Mouse (Mus musculus) intestine, postnatal 0 days (tissue): ENCODE data around the gene Fam208a. TPM values are rescaled to one million over a fixed set of nuclear protein-coding genes. Genes with fewer than 3 reads are reported as not detected.

Source experiments
- ATAC-seq: fragments of 200-750 bp; cut with Nextera tagmentation; 2 replicates; pipeline ENCODE4 v1.8.0; 2017; ENCODE audit warnings: mild to moderate bottlenecking, moderate TSS enrichment, moderate library complexity
- H3K27ac ChIP-seq: fragments of 300-500 bp; sonication (generic); 2 replicates; pipeline ENCODE4 v1.5.1; 2014; ENCODE audit warnings: mild to moderate bottlenecking, low read depth, low read length, moderate library complexity
- H3K27me3 ChIP-seq: fragments of 300-500 bp; sonication (generic); replicated peaks from 2 replicates; pipeline ENCODE4 v1.6.1; 2014; ENCODE audit warnings: low read length, mixed read lengths; ENCODE audit not compliant: control insufficient read depth, insufficient read depth
- H3K36me3 ChIP-seq: fragments of 300-500 bp; sonication (generic); 2 replicates; pipeline ENCODE4 v1.6.1; 2014; ENCODE audit warnings: mild to moderate bottlenecking, moderate library complexity; ENCODE audit not compliant: control insufficient read depth, insufficient read depth
- H3K4me1 ChIP-seq: fragments of 300-500 bp; sonication (generic); replicated peaks from 2 replicates; pipeline ENCODE4 v1.6.1; 2014; ENCODE audit warnings: antibody characterized with exemption, low read length, mixed read lengths; ENCODE audit not compliant: control insufficient read depth, insufficient read depth
- H3K4me2 ChIP-seq: fragments of 300-500 bp; sonication (generic); replicated peaks from 2 replicates; pipeline ENCODE4 v1.6.1; 2014; ENCODE audit warnings: low read depth, mild to moderate bottlenecking, moderate library complexity
- H3K4me3 ChIP-seq: fragments of 300-500 bp; sonication (generic); 2 replicates; pipeline ENCODE4 v1.5.1; 2014; ENCODE audit warnings: low read depth, low read length
- H3K9ac ChIP-seq: fragments of 300-500 bp; sonication (generic); 2 replicates; pipeline ENCODE4 v1.6.1; 2014; ENCODE audit warnings: mild to moderate bottlenecking, low read depth, low read length
- H3K9me3 ChIP-seq: fragments of 300-500 bp; sonication (generic); 2 replicates; pipeline ENCODE4 v1.6.1; 2016; ENCODE audit warnings: mixed run types; ENCODE audit not compliant: control insufficient read depth
- CTCF ChIP-seq: sonication (generic); IDR thresholded peaks from 2 replicates; pipeline ENCODE4 v1.5.1; 2016; ENCODE audit warnings: low read depth, mild to moderate bottlenecking, control low read depth, antibody characterized with exemption, moderate library complexity
- WGBS: fragments of 180-500 bp; shearing (Covaris S2); extraction: QIAGEN DNeasy Blood & Tissue Kit; methylation state at CpG from one replicate; pipeline ENCODE4 v1.1.7; 2014; 5-methylcytosine and 5-hydroxymethylcytosine counted together
- polyA plus RNA-seq: library from polyadenylated mRNA; unstranded; fragments of >200 nt; fragmentation: Nextera tagmentation; extraction: Ambion mirVana; gene quantifications from 2 replicates; pipeline ENCODE4 v1.2.1, GENCODE M21; 2015

The Fam208a gene
- polyA plus RNA-seq, 1 experiment from 2014 or later = 4.9 TPM

- H3K27ac ChIP-seq = no peak overlapping the region
- H3K36me3 ChIP-seq = no peaks in the 10 kb centered on the region
- no peak for ATAC-seq
- no peaks in the 10 kb centered on the region for H3K27me3 ChIP-seq
- WGBS = 87% methylated on average over 3 of the region's 3 CpGs
- no peaks in the 10 kb centered on the region for H3K4me1 ChIP-seq
- no peak overlapping the region for H3K4me3 ChIP-seq
- H3K4me2 ChIP-seq = no peak overlapping the region
- H3K9ac ChIP-seq = no peak overlapping the region
- no peak for TF ChIP-seq CTCF
- no peaks in the 10 kb centered on the region for H3K9me3 ChIP-seq
Measured at GRCm38 (mm10) chr14:27408240-27408639, 20.4 kb upstream of the Fam208a start.

- Histone ChIP-seq H3K4me3 (no peak overlapping the region), H3K4me1 (no peaks in the 10 kb centered on the region), H3K4me2 (no peak overlapping the region), H3K9me3 (no peaks in the 10 kb centered on the region), H3K9ac (no peak overlapping the region), H3K36me3 (no peaks in the 10 kb centered on the region), H3K27me3 (no peaks in the 10 kb centered on the region), H3K27ac (no peak overlapping the region)
- 42% methylated on average over 3 of the region's 3 CpGs for WGBS
- TF ChIP-seq CTCF = no peak
- ATAC-seq = no peak
Measured at GRCm38 (mm10) chr14:27409662-27410061, 19.0 kb upstream of the Fam208a start.

- no peaks in the 10 kb centered on the region for H3K27me3 ChIP-seq
- ATAC-seq = no peak
- no peak overlapping the region for H3K4me3 ChIP-seq
- no peak for TF ChIP-seq CTCF
- H3K9me3 ChIP-seq = no peaks in the 10 kb centered on the region
- no peak overlapping the region for H3K9ac ChIP-seq
- H3K4me1 ChIP-seq = no peaks in the 10 kb centered on the region
- 88% methylated on average over 7 of the region's 7 CpGs for WGBS
- no peak overlapping the region for H3K27ac ChIP-seq
- no peak overlapping the region for H3K4me2 ChIP-seq
- H3K36me3 ChIP-seq = no peaks in the 10 kb centered on the region
Measured at GRCm38 (mm10) chr14:27411492-27411891, 17.1 kb upstream of the Fam208a start.

GRCm38 (mm10) chr14:27412699-27413098 is 15.9 kb upstream of the Fam208a start:
- no peak for TF ChIP-seq CTCF
- Histone ChIP-seq H3K36me3 (no peaks in the 10 kb centered on the region), H3K27ac (no peak overlapping the region), H3K4me2 (no peak overlapping the region), H3K4me1 (no peaks in the 10 kb centered on the region), H3K9ac (no peak overlapping the region), H3K27me3 (no peaks in the 10 kb centered on the region), H3K4me3 (no peak overlapping the region), H3K9me3 (no peaks in the 10 kb centered on the region)
- 79% methylated on average over 8 of the region's 8 CpGs for WGBS
- ATAC-seq = no peak

- H3K9me3 ChIP-seq = no peaks in the 10 kb centered on the region
- ATAC-seq = no peak
- no peak overlapping the region for H3K4me2 ChIP-seq
- no peaks in the 10 kb centered on the region for H3K27me3 ChIP-seq
- H3K9ac ChIP-seq = no peak overlapping the region
- WGBS = 28% methylated on average over 4 of the region's 4 CpGs
- H3K36me3 ChIP-seq = no peaks in the 10 kb centered on the region
- TF ChIP-seq CTCF = peak; percentile 88
- no peak overlapping the region for H3K4me3 ChIP-seq
- no peaks in the 10 kb centered on the region for H3K4me1 ChIP-seq
- H3K27ac ChIP-seq = no peak overlapping the region
Measured at GRCm38 (mm10) chr14:27413961-27414360, 14.7 kb upstream of the Fam208a start.

- no peak for ATAC-seq
- Histone ChIP-seq H3K4me1 (no peaks in the 10 kb centered on the region), H3K4me3 (no peak overlapping the region), H3K9me3 (no peaks in the 10 kb centered on the region), H3K36me3 (no peaks in the 10 kb centered on the region), H3K9ac (no peak overlapping the region), H3K4me2 (no peak overlapping the region), H3K27ac (no peak overlapping the region), H3K27me3 (no peaks in the 10 kb centered on the region)
- TF ChIP-seq CTCF = no peak
- WGBS = 76% methylated on average over 3 of the region's 3 CpGs
Measured at GRCm38 (mm10) chr14:27420816-27421215, 7.8 kb upstream of the Fam208a start.

- no peaks in the 10 kb centered on the region for H3K4me1 ChIP-seq
- H3K4me2 ChIP-seq = no peak overlapping the region
- H3K9ac ChIP-seq = no peak overlapping the region
- WGBS = 93% methylated on average over 1 of the region's 1 CpGs
- H3K27me3 ChIP-seq = no peaks in the 10 kb centered on the region
- H3K36me3 ChIP-seq = no peaks in the 10 kb centered on the region
- no peak overlapping the region for H3K27ac ChIP-seq
- no peaks in the 10 kb centered on the region for H3K9me3 ChIP-seq
- no peak for TF ChIP-seq CTCF
- ATAC-seq = no peak
- no peak overlapping the region for H3K4me3 ChIP-seq
Measured at GRCm38 (mm10) chr14:27422301-27422700, 6.3 kb upstream of the Fam208a start.
